Mouse (Mus musculus): ENCODE measurements around the gene Ttc36.
A peak's percentile ranks its signal among the peaks of the same experiment; 100 is the strongest.
"Not testable (repeated sequence)": the region's sequence is repeated elsewhere in the genome, so short reads cannot be mapped to it uniquely, and the experiment has no call there.

Gene Ttc36

DNA sequence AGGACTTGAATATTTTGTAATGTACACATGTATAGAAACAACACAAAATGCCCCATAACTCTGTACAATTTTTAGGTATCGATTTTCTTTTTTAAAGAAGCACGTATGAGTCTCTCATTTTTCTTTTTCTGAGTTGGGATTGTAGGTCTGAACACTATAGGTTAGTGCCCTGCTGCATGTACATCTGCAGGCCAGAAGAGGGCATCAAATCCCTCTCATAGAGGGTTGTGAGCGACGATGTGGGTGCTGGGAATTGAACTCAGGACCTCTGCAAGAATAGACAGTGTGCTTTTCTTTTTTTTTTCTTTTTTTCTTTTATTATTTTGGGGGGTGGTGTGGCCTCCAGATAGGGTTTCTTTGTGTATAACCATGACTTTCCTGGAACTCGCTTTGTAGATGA lies 31.5 kb downstream of the Ttc36 start:
- no peak for DNase-seq

DNA sequence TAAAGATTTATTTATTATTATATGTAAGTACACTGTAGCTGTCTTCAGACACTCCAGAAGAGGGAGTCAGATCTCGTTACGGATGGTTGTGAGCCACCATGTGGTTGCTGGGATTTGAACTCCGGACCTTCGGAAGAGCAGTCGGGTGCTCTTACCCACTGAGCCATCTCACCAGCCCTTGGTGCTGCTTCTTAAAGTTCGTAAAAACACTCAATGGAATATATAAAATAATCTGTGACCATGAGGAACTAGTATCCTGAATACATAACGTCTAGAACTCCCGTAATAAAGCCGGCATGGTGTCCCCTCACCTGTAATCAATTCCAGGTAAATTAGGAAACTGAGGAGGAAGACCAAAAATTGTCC lies 34.9 kb downstream of the Ttc36 start:
- DNase-seq = not testable (repeated sequence)

DNA sequence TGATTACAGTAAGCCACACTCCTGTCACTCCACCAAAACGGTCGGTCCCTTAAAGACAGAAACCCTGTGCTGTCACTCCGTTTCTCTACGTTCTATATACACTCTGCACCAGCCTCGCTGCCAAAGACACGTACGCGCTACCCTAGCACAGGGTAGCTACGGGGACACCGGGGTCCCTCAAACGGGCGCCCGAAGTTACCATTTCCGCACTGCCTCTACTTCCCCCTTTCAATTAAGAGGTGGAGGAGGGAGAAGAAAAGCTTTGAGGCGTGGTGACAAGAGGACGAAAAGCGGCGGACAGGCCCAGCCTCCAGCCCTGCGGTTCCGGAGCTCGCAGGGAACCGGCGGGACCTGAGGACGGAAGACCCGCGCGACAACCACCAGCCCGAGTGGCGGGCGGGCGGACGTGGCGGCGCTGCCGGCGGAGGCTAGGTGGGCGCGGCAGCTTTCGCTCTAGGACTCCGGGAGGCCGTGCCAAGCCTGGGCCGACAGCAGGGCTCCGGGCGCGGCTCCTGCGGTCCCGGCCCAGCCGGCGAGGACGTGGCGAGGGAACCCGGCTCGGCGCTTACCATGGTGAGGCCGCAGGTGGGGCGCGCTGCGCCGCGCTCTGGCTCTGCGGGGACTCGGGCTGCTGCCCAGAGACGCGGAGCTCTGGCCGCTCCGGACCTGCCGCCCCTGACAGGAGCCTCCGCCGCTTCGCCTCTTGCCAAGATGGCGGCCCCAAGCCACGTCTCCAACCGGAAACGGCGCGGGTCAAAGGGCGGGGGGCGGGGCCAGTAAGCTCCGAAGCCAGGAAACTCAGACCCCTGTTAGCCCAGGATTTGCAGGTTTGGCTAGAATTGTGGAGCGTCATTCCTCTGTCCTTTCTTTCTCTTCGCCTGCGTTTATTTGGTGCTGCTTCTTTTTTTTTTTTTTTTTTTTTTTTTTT lies 35.5 kb downstream of the Ttc36 start, which contains the start of the genes Arcn1 and Ift46:
Gene Arcn1 (minus strand): TSS at position 745 of the 928 bp plus-strand sequence.
Gene Ift46 (plus strand): TSS at position 808 of the 928 bp plus-strand sequence.
- DNase-seq = peak; percentile 99

DNA sequence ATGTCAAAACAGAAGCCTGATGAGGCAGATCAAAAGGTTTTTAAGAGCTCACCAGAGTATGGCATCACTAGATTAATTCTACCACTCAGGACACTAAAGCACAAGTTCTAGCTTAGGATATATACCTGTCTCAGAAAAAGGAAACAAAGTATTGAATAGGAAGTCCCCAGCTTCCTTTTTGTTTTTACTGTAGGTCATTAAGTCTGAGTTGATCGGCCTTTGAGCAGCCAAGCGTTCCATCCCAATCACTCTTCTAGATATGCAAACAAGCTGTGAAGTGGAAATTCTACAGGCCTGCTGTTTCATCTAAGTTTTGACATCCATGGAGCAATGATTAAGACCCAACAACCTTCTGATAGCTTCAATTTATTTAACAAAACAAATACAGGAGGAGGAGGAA lies 42.0 kb downstream of the Ttc36 start:
- DNase-seq = peak; percentile 46
